Mouse (Mus musculus): ENCODE results near the gene Ccdc3. TPM values are rescaled to one million over a fixed set of nuclear protein-coding genes. Genes with fewer than 3 reads are reported as not detected.
"Not testable (repeated sequence)": the region's sequence is repeated elsewhere in the genome, so short reads cannot be mapped to it uniquely, and the experiment has no call there.

The Ccdc3 gene
- total RNA-seq, 2 experiments from 2014 or later: 7.4 TPM

- no peak for DNase-seq
Observed at GRCm38 (mm10) chr2:5215252-5215815, 77.8 kb downstream of the Ccdc3 start.

DNA sequence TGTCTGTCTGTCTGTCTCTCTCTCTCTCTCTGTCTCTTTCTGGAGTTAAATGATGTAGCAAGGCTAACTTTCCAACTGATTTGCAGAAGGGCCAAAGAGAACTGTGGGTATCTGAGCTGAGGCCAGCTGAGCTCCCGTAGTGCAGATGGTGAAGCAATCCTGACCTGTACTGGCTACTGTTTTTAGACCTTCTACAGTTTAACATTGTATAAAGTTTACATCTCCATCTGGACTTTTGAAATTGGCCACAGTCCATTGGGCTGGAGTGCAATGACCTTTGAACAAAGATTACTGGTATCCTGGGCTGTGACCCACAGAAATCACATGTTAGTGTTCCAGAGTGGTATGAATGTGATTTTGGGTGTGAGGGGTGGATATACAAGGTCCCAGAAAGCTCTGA is 81.6 kb downstream of the Ccdc3 start:
- DNase-seq: no peak

- no peak for DNase-seq
Observed at GRCm38 (mm10) chr2:5219847-5220375, 82.3 kb downstream of the Ccdc3 start.

DNA sequence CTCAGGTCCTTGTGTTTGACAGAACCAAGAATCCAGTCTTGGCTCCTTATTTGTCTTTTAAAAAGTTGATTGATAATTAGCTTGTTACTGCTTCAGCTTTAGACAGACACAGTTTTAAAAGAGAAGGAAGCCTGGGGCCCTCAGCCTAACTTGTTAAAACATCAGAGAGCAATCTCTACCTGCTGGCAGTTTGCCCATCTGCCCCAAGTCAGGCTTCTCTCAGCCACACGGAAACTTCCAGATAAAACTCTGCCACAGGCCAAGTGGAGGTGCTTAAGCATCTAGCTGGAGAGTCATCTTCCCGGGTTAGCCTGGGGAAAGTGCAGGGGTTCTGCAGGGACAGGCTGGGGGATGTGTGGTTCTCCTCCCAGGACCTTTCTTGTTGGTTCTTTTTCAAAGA is 85.0 kb downstream of the Ccdc3 start:
- no peak for DNase-seq

DNA sequence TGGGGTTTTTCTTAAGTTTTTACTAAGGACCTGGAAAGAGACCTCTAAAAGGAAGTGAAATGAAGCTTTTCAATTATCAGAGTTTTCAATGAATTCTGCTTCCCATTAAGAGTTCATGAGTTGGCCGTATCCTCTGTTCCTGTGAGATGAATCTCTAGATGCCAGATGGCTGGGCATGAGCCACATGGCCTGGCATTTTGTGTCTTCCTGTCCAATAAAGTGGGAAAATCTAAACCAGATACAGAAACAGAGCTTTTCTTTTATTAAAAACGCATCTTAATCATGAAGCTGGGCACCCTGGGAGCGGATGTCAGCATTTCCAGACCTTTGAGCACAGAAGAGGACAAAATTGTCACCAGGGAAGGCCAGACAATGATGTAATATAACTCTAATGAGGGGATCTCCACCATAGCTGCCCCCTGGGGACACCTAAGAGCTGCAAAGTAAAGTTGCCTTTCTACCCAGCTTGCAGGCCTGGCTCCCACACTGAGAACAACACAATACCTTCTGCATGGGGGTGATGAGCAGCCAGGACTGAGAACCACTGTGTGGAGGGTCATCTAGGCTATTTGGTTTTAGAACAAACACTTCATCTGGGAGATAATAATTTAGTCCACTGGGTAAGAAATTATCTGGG is 99.4 kb downstream of the Ccdc3 start:
- DNase-seq: no peak

- DNase-seq: no peak
Observed at GRCm38 (mm10) chr2:5237870-5238269, 100.3 kb downstream of the Ccdc3 start.

- DNase-seq: no peak
Observed at GRCm38 (mm10) chr2:5239492-5239891, 101.9 kb downstream of the Ccdc3 start.

GRCm38 (mm10) chr2:5241469-5241897 is 103.9 kb downstream of the Ccdc3 start:
- peak; percentile 74 for DNase-seq

- DNase-seq: not testable (repeated sequence)
Observed at GRCm38 (mm10) chr2:5249199-5249598, 111.6 kb downstream of the Ccdc3 start.

DNA sequence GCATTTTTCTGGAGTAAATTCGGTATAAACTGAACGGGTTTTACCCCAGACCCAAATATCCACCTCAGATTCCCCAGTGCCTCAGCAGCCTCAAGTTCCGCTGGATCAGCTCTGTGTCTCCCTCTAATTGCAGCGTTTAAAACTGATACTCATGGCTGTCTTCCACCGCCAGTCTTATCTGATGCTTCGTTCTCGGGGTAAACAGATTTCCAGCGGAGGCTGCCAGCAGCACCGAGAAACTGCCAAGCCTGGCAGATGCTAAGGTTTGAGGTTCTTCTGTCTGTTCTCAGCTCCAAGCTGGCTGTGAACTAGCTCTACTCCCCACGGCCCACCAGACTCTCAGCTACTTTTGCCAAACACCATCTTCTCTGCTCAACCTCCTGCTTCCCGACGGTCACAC is 112.4 kb downstream of the Ccdc3 start:
- DNase-seq: peak; percentile 55

DNA sequence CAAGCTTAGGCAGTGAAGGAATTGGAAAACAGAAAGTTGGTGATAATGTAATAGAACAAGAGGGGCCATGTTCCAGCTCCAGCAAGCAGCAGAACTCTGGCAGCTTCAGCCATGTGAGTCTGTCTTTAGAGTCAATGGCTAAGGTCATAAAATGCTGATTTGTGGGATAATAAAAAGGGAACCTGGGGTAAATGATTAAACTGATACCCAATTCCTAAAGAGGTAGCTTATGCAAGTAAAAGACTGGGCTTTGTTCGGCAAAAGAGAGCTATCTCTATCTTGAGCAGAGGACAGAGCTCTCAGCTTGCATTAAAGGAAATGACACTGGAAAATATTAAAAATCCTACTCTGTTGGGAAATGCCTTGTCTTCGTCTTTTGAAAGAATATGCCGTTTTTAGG is 120.7 kb downstream of the Ccdc3 start:
- DNase-seq: no peak

- DNase-seq: no peak
Observed at GRCm38 (mm10) chr2:5262279-5262678, 124.7 kb downstream of the Ccdc3 start.

- DNase-seq: no peak
Observed at GRCm38 (mm10) chr2:5267980-5268379, 130.4 kb downstream of the Ccdc3 start.

Other genes with a start within 250 kb of the Ccdc3 start
- 100 to 1,000 TPM; 293 to 306 TPM for gene Phyh, start 218.8 kb upstream of the Ccdc3 start, total RNA-seq (2021)
- not detected for gene Ucma, start 161.7 kb upstream of the Ccdc3 start, total RNA-seq (2021)
- gene Mcm10, start 125.0 kb upstream of the Ccdc3 start, total RNA-seq (2021): 10 to 100 TPM in 1 of 2 experiments, 1 to 10 TPM in 1; 9.7 to 14.0 TPM
- 10 to 100 TPM; 38.5 to 39.8 TPM for gene Optn, start 73.7 kb upstream of the Ccdc3 start, total RNA-seq (2021)